Mouse (Mus musculus): ENCODE data around the gene Lrp8. TPM values are rescaled to one million over a fixed set of nuclear protein-coding genes. Genes with fewer than 3 reads are reported as not detected.
A peak's percentile ranks its signal among the peaks of the same experiment; 100 is the strongest.

Gene Lrp8
- polyA plus RNA-seq, 3 experiments from 2014 or later, result 1.2 to 1.5 (median 1.2) TPM

GRCm38 (mm10) chr4:107849621-107850020 lies 47.6 kb downstream of the Lrp8 start:
- ATAC-seq, result no peak

GRCm38 (mm10) chr4:107850091-107850490 lies 48.0 kb downstream of the Lrp8 start:
- ATAC-seq, result no peak

GRCm38 (mm10) chr4:107853333-107853732 lies 51.3 kb downstream of the Lrp8 start:
- ATAC-seq, result no peak

- no peak for ATAC-seq
Measured at GRCm38 (mm10) chr4:107853836-107854235, 51.8 kb downstream of the Lrp8 start.

DNA sequence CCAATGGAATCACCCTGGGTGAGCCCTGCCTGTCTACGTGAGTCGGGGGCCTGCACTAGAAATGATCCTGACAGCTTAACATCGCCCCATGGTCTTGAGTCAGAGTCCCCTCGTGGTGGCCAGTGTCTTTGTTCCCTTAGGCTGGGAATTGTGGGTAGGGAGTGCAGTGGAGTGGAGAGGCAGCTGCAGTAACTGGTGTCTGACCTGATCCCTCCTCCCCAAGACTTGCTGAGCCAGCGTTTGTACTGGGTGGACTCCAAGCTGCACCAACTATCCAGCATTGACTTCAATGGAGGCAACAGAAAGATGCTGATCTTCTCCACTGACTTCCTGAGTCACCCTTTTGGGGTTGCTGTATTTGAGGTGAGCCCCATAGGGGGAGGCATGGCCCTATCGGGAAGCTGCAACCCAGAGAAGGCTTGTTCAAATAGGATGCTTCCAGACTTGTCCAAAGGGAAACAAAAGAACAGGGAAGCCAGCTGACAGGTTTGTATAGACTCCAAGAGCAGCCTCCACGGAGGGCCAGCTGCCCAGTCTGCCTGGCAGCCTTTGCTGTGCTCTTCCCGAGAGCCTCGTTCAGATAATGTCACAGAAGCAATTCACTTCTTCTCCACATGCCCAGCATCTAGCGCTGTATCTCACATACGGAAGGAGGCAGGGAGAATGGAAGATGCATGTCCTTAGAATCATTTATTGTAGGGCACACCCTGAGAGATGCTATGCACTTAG lies 55.1 kb downstream of the Lrp8 start:
- no peak for ATAC-seq

GRCm38 (mm10) chr4:107858995-107859394 lies 56.9 kb downstream of the Lrp8 start:
- ATAC-seq, result no peak

DNA sequence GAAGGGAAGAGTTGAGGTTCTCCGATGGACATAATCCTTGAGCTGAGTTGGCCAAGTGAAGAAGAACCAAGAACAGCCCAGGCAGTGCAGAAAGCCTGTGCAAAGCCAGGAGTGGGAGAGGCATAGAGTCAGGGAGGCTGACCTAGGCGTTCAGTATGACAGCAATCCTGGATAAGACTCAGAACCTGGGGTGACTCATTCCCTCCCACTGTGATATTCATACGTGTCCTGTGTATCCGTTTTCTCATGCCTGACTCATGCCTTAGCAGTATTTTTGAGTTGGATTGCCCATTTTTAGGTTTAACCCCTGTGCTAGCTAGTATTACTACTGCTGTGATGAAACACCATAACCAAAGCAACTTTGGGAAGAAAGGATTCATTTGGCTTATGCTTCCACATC lies 62.8 kb downstream of the Lrp8 start:
- no peak for ATAC-seq

- ATAC-seq, result peak; percentile 97
Measured at GRCm38 (mm10) chr4:107879254-107880050, 77.4 kb downstream of the Lrp8 start, which contains the start of gene Magoh. TSS of gene Magoh (plus strand) at chr4:107879755.

- no peak for ATAC-seq
Measured at GRCm38 (mm10) chr4:107881631-107882030, 79.6 kb downstream of the Lrp8 start.

GRCm38 (mm10) chr4:107886371-107886770 lies 84.3 kb downstream of the Lrp8 start:
- no peak for ATAC-seq

- ATAC-seq, result peak; percentile 20
Measured at GRCm38 (mm10) chr4:107889385-107889730, 87.3 kb downstream of the Lrp8 start.

GRCm38 (mm10) chr4:107889731-107890432 lies 87.8 kb downstream of the Lrp8 start, which contains the start of gene 0610037L13Rik:
TSS of gene 0610037L13Rik (plus strand) at chr4:107889813.
- ATAC-seq, result peak; percentile 96

GRCm38 (mm10) chr4:107892663-107893062 lies 90.6 kb downstream of the Lrp8 start:
- ATAC-seq, result no peak

DNA sequence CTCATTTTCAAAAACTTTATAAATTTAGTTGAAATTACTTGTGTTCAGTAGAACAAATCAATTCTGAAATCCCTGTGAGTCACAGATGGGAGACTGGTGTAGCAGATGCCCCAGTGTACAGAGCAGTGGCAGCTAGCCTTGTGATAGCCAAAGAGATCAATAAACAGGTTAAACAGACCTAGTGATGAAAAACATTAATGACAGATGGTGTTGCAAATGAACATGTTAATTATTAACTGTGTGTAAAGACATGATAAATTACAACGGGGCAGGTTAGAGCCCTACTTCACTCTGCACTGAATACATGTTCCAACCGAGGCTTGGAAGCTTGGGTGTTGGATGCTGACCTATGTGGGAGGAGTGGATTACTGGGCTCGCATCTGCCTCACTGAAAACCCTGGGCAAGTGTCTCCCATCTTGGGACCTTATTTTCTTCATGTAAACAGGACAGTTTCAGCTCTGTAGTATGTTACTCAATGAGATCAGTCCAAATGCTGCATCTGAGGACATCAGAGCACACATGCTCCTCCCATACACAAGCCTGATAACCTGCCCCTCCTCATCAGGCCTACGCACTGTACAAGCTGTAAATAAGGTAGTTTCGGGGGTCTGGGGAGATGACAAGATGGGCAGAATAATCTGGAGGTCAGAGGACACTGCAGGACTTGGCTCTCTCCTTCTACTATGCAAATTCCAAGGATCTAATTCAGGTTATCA lies 97.3 kb downstream of the Lrp8 start:
- ATAC-seq, result no peak

DNA sequence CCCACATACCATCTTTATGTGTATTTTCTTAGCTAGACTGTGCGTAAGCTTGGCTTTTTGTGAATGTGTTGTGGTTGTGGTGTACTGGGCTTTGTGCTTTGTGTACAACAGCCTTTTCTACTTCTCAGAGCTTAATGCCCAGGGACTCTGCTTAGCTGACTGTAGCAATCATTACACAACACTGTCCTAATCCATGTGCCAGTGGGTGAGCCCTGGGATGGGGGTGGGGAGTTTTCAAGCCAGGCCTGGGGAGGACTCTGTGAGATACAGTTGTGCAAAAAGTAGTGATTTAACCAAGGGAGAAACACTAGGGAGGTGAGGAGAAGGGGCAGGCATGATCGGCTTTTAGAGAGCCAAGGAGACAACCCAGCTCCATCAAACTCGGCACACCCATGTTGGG lies 98.1 kb downstream of the Lrp8 start:
- no peak for ATAC-seq

- no peak for ATAC-seq
Measured at GRCm38 (mm10) chr4:107904252-107904651, 102.2 kb downstream of the Lrp8 start.

DNA sequence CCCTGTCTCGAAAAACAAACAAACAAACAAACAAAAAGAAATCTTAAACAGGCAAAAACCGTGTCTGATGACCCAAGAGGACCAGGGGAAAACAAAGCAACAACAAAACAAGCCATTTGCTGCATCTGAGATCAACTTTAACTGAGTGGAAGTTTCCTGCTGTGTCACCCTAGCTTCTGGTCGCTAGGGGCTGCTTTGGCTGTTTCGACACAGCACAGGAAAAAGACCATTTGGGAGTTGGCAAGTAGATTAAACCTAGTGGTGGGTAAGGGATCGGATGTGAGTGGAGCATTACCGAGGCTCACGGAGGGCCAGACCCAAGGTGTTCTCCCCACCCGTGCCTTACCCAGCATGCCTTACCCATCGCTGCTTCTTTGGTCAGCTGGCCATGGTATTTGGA lies 104.5 kb downstream of the Lrp8 start:
- ATAC-seq, result no peak

GRCm38 (mm10) chr4:107910020-107910419 lies 108.0 kb downstream of the Lrp8 start:
- no peak for ATAC-seq

DNA sequence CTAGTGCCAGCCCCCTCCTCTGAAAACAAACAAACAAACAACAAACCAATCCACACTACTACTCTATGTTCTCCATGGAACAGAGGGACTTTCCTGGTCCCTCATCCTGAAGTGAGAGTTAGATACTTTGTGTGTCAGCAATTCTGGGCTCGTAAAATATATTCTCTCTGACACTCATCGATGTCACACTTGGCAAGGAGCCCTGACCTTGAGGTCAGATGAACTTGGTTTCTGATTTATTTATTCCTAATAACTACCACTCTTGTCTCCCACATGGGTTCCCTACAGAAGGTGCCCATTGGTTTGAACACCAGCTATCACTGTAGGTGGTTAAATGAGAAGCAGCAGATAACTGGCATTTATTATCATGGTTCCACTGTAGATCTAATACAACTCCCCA lies 118.3 kb downstream of the Lrp8 start:
- ATAC-seq, result no peak

DNA sequence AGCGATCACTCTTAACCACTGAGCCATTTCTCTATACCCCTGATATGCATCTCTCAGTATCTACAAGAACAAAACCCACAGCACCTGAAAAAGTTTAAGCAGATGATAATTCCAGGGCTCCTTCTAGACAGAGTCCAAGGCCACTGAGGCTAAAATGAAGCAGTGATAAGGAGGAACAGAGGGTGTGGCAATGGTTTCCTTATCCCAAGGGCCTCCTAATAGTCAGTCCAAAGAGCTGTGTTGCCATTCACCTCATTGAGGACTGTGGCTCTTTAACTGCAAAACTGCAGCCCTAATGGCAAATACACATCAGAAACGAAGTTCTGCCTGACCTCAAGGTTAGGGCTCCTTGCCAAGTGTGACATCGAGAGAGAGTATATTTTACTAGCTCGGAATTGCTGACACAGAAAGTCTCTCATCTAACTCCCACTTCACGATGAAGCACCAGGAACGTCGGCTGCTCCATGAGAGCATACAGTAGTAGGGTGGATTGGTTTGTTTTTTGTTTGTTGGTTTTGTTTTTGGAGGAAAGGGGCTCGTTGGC lies 119.2 kb downstream of the Lrp8 start:
- no peak for ATAC-seq

DNA sequence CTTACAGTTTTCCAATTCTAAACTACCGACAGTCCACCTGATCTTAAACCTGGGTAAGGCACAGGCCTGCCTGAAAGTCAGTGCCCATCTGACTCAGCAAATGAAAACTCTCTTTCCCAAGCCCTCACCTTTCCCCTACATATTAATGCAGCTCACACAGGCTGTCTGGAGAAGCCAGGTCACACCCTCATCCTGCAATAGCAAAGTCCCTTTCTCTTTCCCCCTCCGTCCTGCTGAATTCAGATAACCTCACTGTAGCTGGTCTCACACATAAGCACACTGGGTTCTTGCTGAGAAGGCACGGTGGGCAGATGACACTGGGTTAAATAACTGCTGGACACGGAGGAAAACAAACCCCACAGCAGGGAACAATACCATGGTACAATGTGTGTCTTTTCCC lies 119.9 kb downstream of the Lrp8 start:
- ATAC-seq, result no peak

DNA sequence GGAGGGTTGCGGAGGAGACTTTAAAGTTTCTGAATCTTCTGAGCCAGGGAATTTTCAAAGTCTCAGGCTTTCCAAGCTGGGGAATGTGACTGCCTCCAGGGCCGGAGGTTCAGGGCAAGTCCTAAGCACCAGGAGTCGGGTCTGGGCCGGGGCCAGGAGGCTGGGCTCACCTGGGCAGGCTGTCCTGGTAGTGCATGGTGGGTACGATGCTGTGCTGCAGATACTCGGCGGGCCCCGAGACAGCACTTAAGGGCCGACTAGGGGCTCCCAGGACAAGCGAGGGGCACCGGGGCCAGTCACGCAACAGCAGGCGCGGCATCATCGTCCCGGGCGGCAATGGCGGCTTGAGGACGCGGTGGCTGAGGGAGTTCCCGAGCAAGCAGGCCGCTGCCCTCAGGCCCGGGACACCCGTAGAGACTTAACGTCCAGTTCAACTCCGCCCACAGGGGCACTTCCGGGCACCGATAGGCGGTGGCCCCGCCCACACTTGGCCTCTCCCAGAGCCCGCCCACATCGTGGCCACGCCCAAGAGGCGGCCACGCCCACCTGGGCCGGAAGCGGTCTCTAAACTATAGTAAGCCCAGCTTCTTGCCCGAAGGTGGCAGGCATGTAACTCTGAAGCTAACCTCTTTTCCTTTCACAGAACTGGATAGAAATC lies 121.2 kb downstream of the Lrp8 start, which contains the start of gene Cpt2:
Gene Cpt2, minus strand, starts transcription at position 466 of the 658 bp plus-strand sequence.
- peak; percentile 97 for ATAC-seq
